Mouse (Mus musculus) ES-Bruce4 (cell line): Measurements from ENCODE around the gene Entpd5. TPM values are rescaled to one million over a fixed set of nuclear protein-coding genes. Genes with fewer than 3 reads are reported as not detected.

ENCODE experiments used
- H3K27ac ChIP-seq: 2 replicates; pipeline ENCODE4 v1.5.1; 2012; ENCODE audit warnings: low read length, inconsistent platforms; ENCODE audit not compliant: insufficient read depth
- H3K27me3 ChIP-seq: 2 replicates; pipeline ENCODE4 v1.6.1; 2012; ENCODE audit warnings: mild to moderate bottlenecking, low read length, inconsistent platforms; ENCODE audit not compliant: control insufficient read depth, poor library complexity, insufficient read depth, severe bottlenecking
- H3K36me3 ChIP-seq: 2 replicates; pipeline ENCODE4 v1.6.1; 2012; ENCODE audit warnings: inconsistent platforms, mild to moderate bottlenecking, low read length, moderate library complexity; ENCODE audit not compliant: control insufficient read depth, poor library complexity, insufficient read depth, severe bottlenecking
- H3K4me1 ChIP-seq: one replicate; pipeline ENCODE4 v1.8.1; 2011; ENCODE audit warnings: low read length; ENCODE audit not compliant: control insufficient read depth, insufficient read depth
- H3K4me3 ChIP-seq: 2 replicates; pipeline ENCODE4 v1.5.1; 2011; ENCODE audit warnings: low read depth, mild to moderate bottlenecking, low read length
- H3K9ac ChIP-seq: 2 replicates; pipeline ENCODE4 v1.6.1; 2012; ENCODE audit warnings: low read depth, mild to moderate bottlenecking, inconsistent platforms; ENCODE audit not compliant: poor library complexity, severe bottlenecking
- H3K9me3 ChIP-seq: replicated peaks from 2 replicates; pipeline ENCODE4 v1.6.1; 2012; ENCODE audit warnings: mild to moderate bottlenecking, low read length, inconsistent platforms; ENCODE audit not compliant: control insufficient read depth, poor library complexity, insufficient read depth, severe bottlenecking
- CTCF ChIP-seq: IDR thresholded peaks from one replicate; pipeline ENCODE4 v1.8.1; 2011; ENCODE audit warnings: low read depth, low read length
- EP300 ChIP-seq: IDR thresholded peaks from 2 replicates; pipeline ENCODE4 v1.6.1; 2011; ENCODE audit warnings: low read depth, low read length; ENCODE audit not compliant: insufficient read depth
- POLR2A ChIP-seq: IDR thresholded peaks from one replicate; pipeline ENCODE4 v1.8.1; 2011; ENCODE audit warnings: low read length; ENCODE audit not compliant: insufficient read depth
- polyA plus RNA-seq: library from polyadenylated mRNA; stranded (reverse); fragments of >200 nt; gene quantifications from 2 replicates; pipeline ENCODE4 v1.2.4, GENCODE M21; 2011; ENCODE audit warnings: low read depth; ENCODE audit not compliant: missing spikeins, insufficient read depth, insufficient read length

The Entpd5 gene
- polyA plus RNA-seq, 1 experiment = 8.0 TPM

GRCm38 (mm10) chr12:84400653-84401052, 8.2 kb downstream of the Entpd5 start:
- Histone ChIP-seq H3K4me1 (no peaks in the 10 kb centered on the region), H3K36me3 (no peaks in the 10 kb centered on the region), H3K27me3 (no peaks in the 10 kb centered on the region), H3K9ac (no peak overlapping the region), H3K27ac (no peak overlapping the region), H3K4me3 (no peak overlapping the region), H3K9me3 (no peaks in the 10 kb centered on the region)
- TF ChIP-seq POLR2A (no peak), EP300 (no peak), CTCF (no peak)

GRCm38 (mm10) chr12:84400068-84400467, 8.8 kb downstream of the Entpd5 start:
- H3K27me3 ChIP-seq = no peaks in the 10 kb centered on the region
- TF ChIP-seq CTCF = no peak
- TF ChIP-seq POLR2A = no peak
- TF ChIP-seq EP300 = no peak
- no peaks in the 10 kb centered on the region for H3K36me3 ChIP-seq
- H3K4me3 ChIP-seq = no peak overlapping the region
- no peaks in the 10 kb centered on the region for H3K9me3 ChIP-seq
- H3K27ac ChIP-seq = no peak overlapping the region
- H3K9ac ChIP-seq = no peak overlapping the region
- H3K4me1 ChIP-seq = no peaks in the 10 kb centered on the region

- H3K27me3 ChIP-seq = no peaks in the 10 kb centered on the region
- H3K4me3 ChIP-seq = no peak overlapping the region
- H3K27ac ChIP-seq = no peak overlapping the region
- no peaks in the 10 kb centered on the region for H3K36me3 ChIP-seq
- TF ChIP-seq EP300 (no peak), CTCF (no peak), POLR2A (no peak)
- H3K9me3 ChIP-seq = no peaks in the 10 kb centered on the region
- H3K9ac ChIP-seq = no peak overlapping the region
- no peaks in the 10 kb centered on the region for H3K4me1 ChIP-seq
Observed at GRCm38 (mm10) chr12:84399663-84400062, 9.2 kb downstream of the Entpd5 start.

- TF ChIP-seq CTCF (no peak), POLR2A (no peak), EP300 (no peak)
- no peak overlapping the region for H3K27ac ChIP-seq
- no peaks in the 10 kb centered on the region for H3K4me1 ChIP-seq
- no peak overlapping the region for H3K9ac ChIP-seq
- H3K27me3 ChIP-seq = no peaks in the 10 kb centered on the region
- no peak overlapping the region for H3K4me3 ChIP-seq
- no peaks in the 10 kb centered on the region for H3K9me3 ChIP-seq
- H3K36me3 ChIP-seq = no peaks in the 10 kb centered on the region
Observed at GRCm38 (mm10) chr12:84399135-84399534, 9.7 kb downstream of the Entpd5 start.

- no peak overlapping the region for H3K27ac ChIP-seq
- H3K4me3 ChIP-seq = no peak overlapping the region
- no peak overlapping the region for H3K9ac ChIP-seq
- no peaks in the 10 kb centered on the region for H3K27me3 ChIP-seq
- TF ChIP-seq EP300 (no peak), CTCF (no peak), POLR2A (no peak)
- no peaks in the 10 kb centered on the region for H3K4me1 ChIP-seq
- no peaks in the 10 kb centered on the region for H3K9me3 ChIP-seq
- H3K36me3 ChIP-seq = no peaks in the 10 kb centered on the region
Observed at GRCm38 (mm10) chr12:84398629-84399028, 10.2 kb downstream of the Entpd5 start.

GRCm38 (mm10) chr12:84397685-84398084, 11.1 kb downstream of the Entpd5 start:
- Histone ChIP-seq H3K4me1 (no peaks in the 10 kb centered on the region), H3K4me3 (no peak overlapping the region), H3K36me3 (no peaks in the 10 kb centered on the region), H3K9me3 (no peaks in the 10 kb centered on the region), H3K27me3 (no peaks in the 10 kb centered on the region), H3K9ac (no peak overlapping the region), H3K27ac (no peak overlapping the region)
- TF ChIP-seq EP300 = no peak
- no peak for TF ChIP-seq POLR2A
- TF ChIP-seq CTCF = no peak
